Mouse (Mus musculus): Measurements from ENCODE around the gene Lef1. TPM values are rescaled to one million over a fixed set of nuclear protein-coding genes. Genes with fewer than 3 reads are reported as not detected.

The Lef1 gene
- polyA plus RNA-seq, 1 experiment from 2014 or later: 48.3 TPM

DNA sequence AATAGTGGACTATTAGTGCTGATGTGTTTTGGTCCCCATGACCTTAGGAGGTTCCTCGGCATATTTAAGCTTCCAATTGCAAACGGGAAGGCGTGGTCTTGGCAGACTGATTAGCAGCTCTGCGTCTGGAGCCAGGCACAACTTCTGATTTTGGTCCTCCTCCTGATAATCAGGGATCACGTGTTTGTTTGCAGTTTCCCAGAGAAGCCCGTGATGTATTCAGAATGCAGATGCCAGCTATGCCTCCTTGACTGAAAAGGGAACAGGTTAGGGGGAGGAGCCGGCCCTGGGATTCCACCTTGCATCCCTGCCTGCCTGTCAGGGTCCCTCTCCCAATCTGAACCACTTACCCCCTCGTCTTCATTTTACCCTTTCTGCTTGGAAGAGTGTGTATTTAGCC is 26.2 kb downstream of the Lef1 start:
- 11% methylated on average over 8 of the region's 8 CpGs for WGBS
- DNase-seq (ENCODE audit: extremely low spot score, low spot score): peak; percentile 41
- H3K4me3 ChIP-seq: peak overlapping the region; percentile 35
- peaks cover 20% of the 10 kb centered on the region for H3K36me3 ChIP-seq (replicated peaks)
- H3K9me3 ChIP-seq: no peaks in the 10 kb centered on the region
- H3K4me1 ChIP-seq: peaks cover 74% of the 10 kb centered on the region
- H3K27ac ChIP-seq: peak overlapping the region; percentile 83
- no peaks in the 10 kb centered on the region for H3K27me3 ChIP-seq (ENCODE audit: poor library complexity, severe bottlenecking)

DNA sequence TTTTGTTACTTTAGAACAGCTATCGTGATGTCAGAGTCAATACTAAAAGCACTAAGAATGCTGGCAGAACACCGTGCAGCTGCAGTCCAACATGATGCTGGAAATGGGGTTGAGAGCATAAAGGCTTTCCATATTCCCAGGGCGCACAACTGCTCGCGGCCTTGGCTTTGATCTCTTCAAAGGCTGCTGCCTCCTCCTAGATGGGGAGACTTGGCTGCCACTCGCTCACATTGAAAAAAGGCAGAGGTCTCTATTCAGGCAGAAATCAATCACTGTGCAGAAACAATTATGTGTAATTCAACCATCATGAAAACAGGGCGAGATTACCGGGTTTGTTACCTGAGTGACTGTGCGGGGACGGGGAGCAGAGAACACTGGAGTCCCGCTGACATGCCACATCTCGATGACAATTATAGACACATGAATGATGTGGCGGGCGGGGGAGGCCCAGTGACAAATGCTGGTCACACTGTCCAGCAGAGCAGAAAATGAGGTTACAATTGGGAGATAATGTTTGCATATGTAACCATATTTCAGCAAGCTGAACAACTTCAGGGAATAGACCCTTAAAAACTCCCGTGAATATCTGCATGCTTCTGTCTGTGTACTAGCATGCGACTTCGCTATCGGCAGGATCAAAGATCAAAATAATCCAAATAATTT is 27.0 kb downstream of the Lef1 start:
- Histone ChIP-seq H3K27me3 (ENCODE audit: poor library complexity, severe bottlenecking) (0 out of 2 replicates have a peak, but pooled peaks cover 2% of the 10 kb centered on the region), H3K27ac (peak overlapping the region; percentile 83), H3K9me3 (no peaks in the 10 kb centered on the region), H3K36me3 (replicated peaks) (peaks cover 20% of the 10 kb centered on the region), H3K4me3 (peak overlapping the region; percentile 35), H3K4me1 (peaks cover 79% of the 10 kb centered on the region)
- peak; percentile 80 for DNase-seq (ENCODE audit: extremely low spot score, low spot score)
- WGBS: 23% methylated on average over 18 of the region's 18 CpGs

DNA sequence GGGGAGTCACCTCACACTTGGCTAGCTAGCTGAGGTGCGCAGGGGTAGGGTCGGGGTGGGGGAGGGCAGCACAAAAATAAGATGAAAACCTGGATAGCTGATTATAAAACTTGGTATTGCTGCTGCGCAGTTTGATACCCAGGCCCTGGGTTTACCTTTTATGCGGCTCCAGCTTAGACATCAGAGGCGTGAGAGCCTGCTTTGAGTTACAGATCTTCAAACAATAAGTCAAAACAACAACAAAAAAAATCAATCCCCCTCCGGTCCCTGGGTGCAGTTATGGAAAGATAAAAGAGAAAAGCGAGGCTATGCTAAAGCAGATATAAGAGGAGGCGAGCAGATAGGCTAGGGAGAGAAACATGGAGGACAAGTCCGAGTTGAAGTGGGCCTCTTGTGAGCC is 28.0 kb downstream of the Lef1 start:
- Histone ChIP-seq H3K9me3 (no peaks in the 10 kb centered on the region), H3K27me3 (ENCODE audit: poor library complexity, severe bottlenecking) (peaks cover 4% of the 10 kb centered on the region; the same call in 1 of the 2 replicates), H3K27ac (peak overlapping the region; percentile 83), H3K36me3 (replicated peaks) (peaks cover 12% of the 10 kb centered on the region), H3K4me1 (peaks cover 89% of the 10 kb centered on the region), H3K4me3 (no peak overlapping the region)
- WGBS: 71% methylated on average over 9 of the region's 9 CpGs
- DNase-seq (ENCODE audit: extremely low spot score, low spot score): no peak

DNA sequence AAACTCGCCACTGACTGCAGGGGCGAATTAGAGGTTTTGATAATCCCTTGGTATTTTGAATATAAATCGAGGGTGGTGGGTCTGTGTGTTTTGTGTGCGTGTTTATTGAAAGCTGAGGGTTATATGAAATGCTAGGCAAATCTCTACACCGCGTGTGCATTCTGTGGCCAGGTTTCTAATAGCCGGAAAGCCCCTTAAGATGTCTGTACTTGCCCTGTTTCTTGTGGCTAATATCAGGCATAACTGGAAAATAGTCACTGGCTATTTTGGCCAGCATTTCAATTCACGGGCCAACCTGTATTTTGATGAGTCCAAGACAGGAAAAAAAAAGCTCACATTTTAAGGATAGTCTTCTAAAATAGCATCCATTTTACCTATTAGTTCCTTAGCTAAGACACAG is 28.5 kb downstream of the Lef1 start:
- no peak for DNase-seq (ENCODE audit: extremely low spot score, low spot score)
- no peak overlapping the region for H3K4me3 ChIP-seq
- peaks cover 14% of the 10 kb centered on the region for H3K36me3 ChIP-seq (replicated peaks)
- peaks cover 93% of the 10 kb centered on the region for H3K4me1 ChIP-seq
- H3K9me3 ChIP-seq: no peaks in the 10 kb centered on the region
- H3K27me3 ChIP-seq (ENCODE audit: poor library complexity, severe bottlenecking): peaks cover 7% of the 10 kb centered on the region; the same call in 1 of the 2 replicates
- WGBS: 75% methylated on average over 8 of the region's 8 CpGs
- H3K27ac ChIP-seq: peak overlapping the region; percentile 83

DNA sequence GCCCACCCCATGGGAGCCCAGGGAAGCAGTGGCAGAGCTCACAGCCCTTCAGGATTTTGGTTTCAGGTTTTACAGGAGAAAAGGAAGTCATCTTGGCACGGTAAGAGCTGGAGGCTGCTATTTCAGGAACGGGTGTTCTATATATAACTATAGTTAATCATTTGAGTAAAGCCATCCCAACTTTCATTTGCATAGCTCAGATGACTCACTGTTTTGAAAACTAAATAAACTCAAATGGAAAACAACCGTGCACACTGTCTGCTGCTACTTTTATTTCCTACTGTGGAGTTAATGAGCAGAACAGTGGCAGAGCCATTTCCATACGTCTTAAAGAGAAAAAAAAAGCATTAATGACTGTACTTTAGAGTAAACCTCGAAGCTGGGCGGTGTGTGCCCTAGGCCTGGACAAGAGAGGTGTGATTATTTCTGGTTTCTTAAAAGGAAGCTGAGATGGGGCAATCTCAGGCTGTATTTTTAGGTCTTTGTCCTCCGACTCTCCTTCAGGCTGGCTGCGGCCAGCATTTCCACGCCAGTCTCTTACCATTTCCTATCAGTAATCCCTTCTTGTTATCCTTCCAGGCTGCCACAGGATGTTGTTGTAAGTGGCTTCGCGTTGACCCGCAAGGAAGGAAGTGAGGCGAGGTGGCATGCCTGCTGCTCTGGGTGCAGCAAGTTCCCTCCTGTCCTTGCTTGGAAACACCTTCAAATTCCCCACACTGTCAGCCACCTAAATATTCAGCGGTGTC is 29.2 kb downstream of the Lef1 start:
- Histone ChIP-seq H3K27me3 (ENCODE audit: poor library complexity, severe bottlenecking) (peaks cover 7% of the 10 kb centered on the region; the same call in 1 of the 2 replicates), H3K9me3 (no peaks in the 10 kb centered on the region), H3K36me3 (replicated peaks) (peaks cover 14% of the 10 kb centered on the region), H3K4me1 (peaks cover 92% of the 10 kb centered on the region), H3K27ac (peak overlapping the region; percentile 83), H3K4me3 (no peak overlapping the region)
- WGBS: 68% methylated on average over 14 of the region's 14 CpGs
- DNase-seq (ENCODE audit: extremely low spot score, low spot score): no peak

DNA sequence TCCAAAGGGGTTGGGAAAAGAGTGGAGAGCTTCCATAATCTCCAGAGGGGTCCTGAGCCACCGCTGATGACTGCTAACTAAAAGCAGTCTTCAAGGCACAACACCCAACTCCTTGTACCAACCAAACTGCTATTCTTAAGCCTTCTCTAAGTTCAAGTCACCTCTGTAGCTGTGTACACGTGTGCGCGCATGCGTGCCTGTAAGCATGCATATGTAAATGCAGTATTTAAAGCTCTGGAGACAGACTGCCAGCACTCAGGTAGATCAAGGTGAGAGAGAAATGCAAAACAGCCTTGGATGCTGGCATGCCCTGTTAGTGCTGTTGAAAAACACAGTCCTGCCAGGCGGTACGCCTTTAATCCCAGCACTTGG is 29.8 kb downstream of the Lef1 start:
- Histone ChIP-seq H3K27me3 (ENCODE audit: poor library complexity, severe bottlenecking) (peaks cover 7% of the 10 kb centered on the region; the same call in 1 of the 2 replicates), H3K36me3 (replicated peaks) (peaks cover 14% of the 10 kb centered on the region), H3K4me3 (no peak overlapping the region), H3K27ac (peak overlapping the region; percentile 83), H3K9me3 (no peaks in the 10 kb centered on the region), H3K4me1 (peaks cover 88% of the 10 kb centered on the region)
- 92% methylated on average over 7 of the region's 7 CpGs for WGBS
- no peak for DNase-seq (ENCODE audit: extremely low spot score, low spot score)

DNA sequence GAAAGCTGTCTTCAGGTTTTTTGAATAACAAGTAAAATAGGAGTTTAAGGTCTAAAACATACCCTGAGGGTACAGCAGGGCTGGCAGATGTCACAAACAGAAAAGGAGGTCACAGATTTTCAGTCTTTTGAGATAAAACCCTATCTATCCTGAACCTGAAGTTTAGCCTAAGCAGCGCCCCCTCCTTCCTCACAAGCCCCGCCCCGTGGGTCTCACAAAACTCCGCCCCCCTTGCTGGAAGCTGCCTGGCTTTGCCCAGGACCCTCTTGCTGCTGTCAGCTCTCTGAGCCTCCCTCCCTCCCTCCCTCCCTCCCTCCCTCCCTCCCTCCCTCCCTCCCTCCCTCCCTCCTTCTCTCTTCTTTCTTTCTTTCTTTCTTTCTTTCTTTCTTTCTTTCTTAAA is 31.3 kb downstream of the Lef1 start:
- Histone ChIP-seq H3K4me1 (peaks cover 77% of the 10 kb centered on the region), H3K9me3 (no peaks in the 10 kb centered on the region), H3K27me3 (ENCODE audit: poor library complexity, severe bottlenecking) (peaks cover 7% of the 10 kb centered on the region; the same call in 1 of the 2 replicates), H3K27ac (no peak overlapping the region), H3K4me3 (no peak overlapping the region), H3K36me3 (replicated peaks) (peaks cover 14% of the 10 kb centered on the region)
- no peak for DNase-seq (ENCODE audit: extremely low spot score, low spot score)
- WGBS: 24% methylated on average over 4 of the region's 4 CpGs

DNA sequence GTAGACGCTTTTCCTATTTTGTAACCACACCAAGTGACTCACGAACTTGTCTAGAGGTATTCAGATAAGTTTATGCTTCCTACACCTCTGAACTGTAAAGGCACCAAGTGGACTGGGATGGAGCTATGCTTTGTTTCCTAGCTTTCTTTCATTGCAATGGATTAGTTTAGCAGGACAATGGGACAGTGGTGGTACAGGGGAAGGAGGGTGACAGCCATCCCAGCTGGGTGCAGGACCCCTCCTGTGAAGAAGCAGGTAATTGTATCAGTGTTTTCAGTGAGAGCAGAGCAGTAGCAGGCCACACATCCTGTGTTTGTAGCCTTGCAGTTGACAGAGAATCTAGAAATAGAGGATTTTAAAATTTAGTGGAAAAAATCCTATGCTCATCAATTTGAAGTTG is 34.0 kb downstream of the Lef1 start:
- Histone ChIP-seq H3K27me3 (ENCODE audit: poor library complexity, severe bottlenecking) (peaks cover 7% of the 10 kb centered on the region; the same call in 1 of the 2 replicates), H3K4me1 (peaks cover 69% of the 10 kb centered on the region), H3K27ac (no peak overlapping the region), H3K36me3 (replicated peaks) (peaks cover 14% of the 10 kb centered on the region), H3K9me3 (no peaks in the 10 kb centered on the region), H3K4me3 (no peak overlapping the region)
- WGBS: 34% methylated on average over 2 of the region's 2 CpGs
- no peak for DNase-seq (ENCODE audit: extremely low spot score, low spot score)

DNA sequence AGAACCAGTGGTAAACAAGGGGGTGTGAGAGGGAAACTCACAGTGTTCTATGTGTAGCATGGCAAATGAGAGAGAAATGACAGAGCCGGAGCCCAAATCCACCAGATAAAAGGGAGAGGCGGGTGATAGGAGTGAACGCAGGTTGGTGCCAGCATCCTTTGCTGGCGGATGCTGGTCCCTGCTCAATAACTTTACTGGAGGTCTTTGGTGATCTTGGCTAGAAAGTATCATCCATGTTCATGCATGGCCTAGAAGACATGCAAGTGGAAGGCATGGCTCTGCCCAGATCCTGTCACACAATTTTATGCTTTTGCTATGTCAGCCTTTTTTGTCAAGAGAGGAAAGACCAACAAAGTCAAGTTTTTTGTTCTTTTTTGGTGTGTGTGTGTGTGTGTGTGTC is 42.6 kb downstream of the Lef1 start:
- Histone ChIP-seq H3K36me3 (replicated peaks) (peaks cover 7% of the 10 kb centered on the region), H3K27ac (no peak overlapping the region), H3K4me3 (no peak overlapping the region), H3K4me1 (peaks cover 50% of the 10 kb centered on the region), H3K9me3 (no peaks in the 10 kb centered on the region), H3K27me3 (ENCODE audit: poor library complexity, severe bottlenecking) (no peaks in the 10 kb centered on the region)
- DNase-seq (ENCODE audit: extremely low spot score, low spot score): no peak
- 96% methylated on average over 4 of the region's 4 CpGs for WGBS

DNA sequence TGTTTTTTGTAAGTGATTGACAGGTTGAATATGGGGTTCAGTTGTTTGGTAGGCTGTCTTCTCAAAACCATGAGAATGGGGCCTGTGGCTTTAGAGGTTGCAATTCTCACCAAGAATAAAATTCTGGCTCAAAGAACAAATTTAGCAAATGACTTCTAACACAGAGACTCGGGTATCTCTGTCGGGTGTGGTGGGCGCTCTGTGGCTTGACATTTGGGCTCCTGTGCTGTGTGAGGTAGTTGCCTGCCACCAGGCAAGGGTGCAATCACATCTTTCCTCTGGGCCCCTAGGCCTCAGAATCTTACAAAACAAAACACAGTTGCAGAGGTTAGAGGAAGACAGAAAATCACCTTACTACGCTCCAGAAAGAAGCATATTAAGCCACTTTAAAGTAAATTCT is 43.6 kb downstream of the Lef1 start:
- H3K4me1 ChIP-seq: peaks cover 54% of the 10 kb centered on the region
- H3K36me3 ChIP-seq (replicated peaks): peaks cover 15% of the 10 kb centered on the region
- H3K9me3 ChIP-seq: no peaks in the 10 kb centered on the region
- 84% methylated on average over 4 of the region's 4 CpGs for WGBS
- no peak for DNase-seq (ENCODE audit: extremely low spot score, low spot score)
- H3K27me3 ChIP-seq (ENCODE audit: poor library complexity, severe bottlenecking): no peaks in the 10 kb centered on the region
- H3K27ac ChIP-seq: no peak overlapping the region
- H3K4me3 ChIP-seq: no peak overlapping the region

DNA sequence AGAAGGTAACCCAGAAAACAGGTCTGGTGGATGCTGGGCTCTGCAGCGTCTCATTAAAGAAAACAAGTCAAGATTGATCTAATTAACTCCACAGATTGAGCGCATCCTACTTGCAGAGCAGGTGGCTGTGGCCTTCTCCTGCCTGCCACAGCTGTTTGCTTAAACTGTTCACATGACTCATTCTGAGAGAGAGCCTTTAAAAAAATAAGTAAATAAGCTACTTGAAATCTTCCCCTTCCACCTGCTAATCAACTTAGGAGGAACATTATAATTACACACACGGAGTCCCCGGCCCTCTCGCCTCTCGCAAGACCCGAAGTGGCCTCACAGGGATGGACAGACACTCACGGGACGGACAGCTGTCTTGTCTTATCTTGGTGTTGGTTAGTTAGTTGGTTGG is 44.3 kb downstream of the Lef1 start:
- Histone ChIP-seq H3K9me3 (no peaks in the 10 kb centered on the region), H3K36me3 (replicated peaks) (peaks cover 15% of the 10 kb centered on the region), H3K27me3 (ENCODE audit: poor library complexity, severe bottlenecking) (no peaks in the 10 kb centered on the region), H3K27ac (no peak overlapping the region), H3K4me1 (peaks cover 61% of the 10 kb centered on the region), H3K4me3 (no peak overlapping the region)
- no peak for DNase-seq (ENCODE audit: extremely low spot score, low spot score)
- WGBS: 84% methylated on average over 9 of the region's 9 CpGs

DNA sequence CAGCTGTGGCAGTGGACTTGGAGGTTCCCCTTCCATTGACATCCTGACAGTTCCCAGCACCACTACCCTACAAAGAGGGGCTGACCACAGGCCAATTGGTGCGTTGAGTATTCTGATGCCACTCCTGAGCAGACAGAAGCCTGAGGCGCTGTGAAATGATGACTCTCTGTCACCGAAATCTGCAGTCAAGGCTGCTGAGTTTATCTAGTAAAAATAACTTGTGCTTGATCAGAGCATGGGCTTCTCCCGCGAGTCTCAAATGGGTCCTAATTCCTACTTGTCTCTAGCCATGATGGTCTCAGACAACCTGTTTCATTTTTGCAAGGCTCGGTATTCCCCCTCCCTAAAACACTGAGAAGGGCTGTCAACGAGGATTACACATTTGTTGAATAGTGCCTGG is 44.8 kb downstream of the Lef1 start:
- Histone ChIP-seq H3K4me3 (no peak overlapping the region), H3K27ac (no peak overlapping the region), H3K27me3 (ENCODE audit: poor library complexity, severe bottlenecking) (no peaks in the 10 kb centered on the region), H3K36me3 (replicated peaks) (peaks cover 15% of the 10 kb centered on the region), H3K4me1 (peaks cover 66% of the 10 kb centered on the region), H3K9me3 (no peaks in the 10 kb centered on the region)
- no peak for DNase-seq (ENCODE audit: extremely low spot score, low spot score)
- 80% methylated on average over 7 of the region's 7 CpGs for WGBS

DNA sequence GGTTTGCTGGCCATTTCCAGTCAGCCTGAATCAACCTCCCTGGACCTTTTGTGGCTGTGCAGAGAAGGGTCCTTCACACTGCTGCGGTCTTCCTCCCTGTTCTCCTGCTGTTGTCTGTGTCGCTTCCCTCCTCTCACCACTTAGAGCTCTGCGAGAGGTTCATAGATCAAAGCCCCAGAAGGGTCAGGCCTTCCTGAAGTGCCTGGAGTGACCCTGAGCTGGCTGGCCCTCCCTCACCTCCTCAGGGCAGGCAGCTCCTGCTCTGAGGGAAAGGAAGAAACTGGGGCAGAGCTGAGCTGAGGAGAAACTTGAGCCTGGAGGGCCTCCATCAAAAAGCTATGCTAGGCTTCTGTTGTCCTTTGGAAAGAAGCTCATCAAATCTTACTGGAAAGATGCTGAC is 45.4 kb downstream of the Lef1 start:
- 12% methylated on average over 3 of the region's 3 CpGs for WGBS
- H3K27ac ChIP-seq: peak overlapping the region; percentile 58

More for the DNA sequence above, 45.4 kb downstream of the Lef1 start:
- Histone ChIP-seq H3K4me1 (peaks cover 72% of the 10 kb centered on the region), H3K27me3 (ENCODE audit: poor library complexity, severe bottlenecking) (no peaks in the 10 kb centered on the region), H3K9me3 (no peaks in the 10 kb centered on the region), H3K4me3 (no peak overlapping the region), H3K36me3 (replicated peaks) (peaks cover 15% of the 10 kb centered on the region)
- DNase-seq (ENCODE audit: extremely low spot score, low spot score): no peak

Data from forebrain, embryonic 10.5 days (tissue).